Mouse (Mus musculus): Measurements from ENCODE around the gene Camk2d.

The Camk2d gene

GRCm38 (mm10) chr3:126612748-126613509, 16.8 kb downstream of the Camk2d start:
- peak; percentile 37 for DNase-seq (ENCODE audit: low spot score)

GRCm38 (mm10) chr3:126613510-126614128, 17.5 kb downstream of the Camk2d start:
- no peak for DNase-seq (ENCODE audit: low spot score)

- no peak for DNase-seq (ENCODE audit: low spot score)
Measured at GRCm38 (mm10) chr3:126615306-126615705, 19.2 kb downstream of the Camk2d start.

GRCm38 (mm10) chr3:126620152-126620551, 24.1 kb downstream of the Camk2d start:
- DNase-seq (ENCODE audit: low spot score) = no peak

- no peak for DNase-seq (ENCODE audit: low spot score)
Measured at GRCm38 (mm10) chr3:126622509-126622908, 26.4 kb downstream of the Camk2d start.

GRCm38 (mm10) chr3:126624994-126625763, 29.1 kb downstream of the Camk2d start:
- no peak for DNase-seq (ENCODE audit: low spot score)

- DNase-seq (ENCODE audit: low spot score) = no peak
Measured at GRCm38 (mm10) chr3:126625764-126626040, 29.6 kb downstream of the Camk2d start.

GRCm38 (mm10) chr3:126627968-126628367, 31.9 kb downstream of the Camk2d start:
- DNase-seq (ENCODE audit: low spot score) = no peak

- no peak for DNase-seq (ENCODE audit: low spot score)
Measured at GRCm38 (mm10) chr3:126628380-126628779, 32.3 kb downstream of the Camk2d start.

- no peak for DNase-seq (ENCODE audit: low spot score)
Measured at GRCm38 (mm10) chr3:126629040-126629439, 32.9 kb downstream of the Camk2d start.

- DNase-seq (ENCODE audit: low spot score) = no peak
Measured at GRCm38 (mm10) chr3:126630111-126630869, 34.2 kb downstream of the Camk2d start.

- DNase-seq (ENCODE audit: low spot score) = no peak
Measured at GRCm38 (mm10) chr3:126631583-126631982, 35.5 kb downstream of the Camk2d start.

GRCm38 (mm10) chr3:126632580-126632979, 36.5 kb downstream of the Camk2d start:
- DNase-seq (ENCODE audit: low spot score) = peak; percentile 61

GRCm38 (mm10) chr3:126634171-126634570, 38.1 kb downstream of the Camk2d start:
- no peak for DNase-seq (ENCODE audit: low spot score)

- DNase-seq (ENCODE audit: low spot score) = no peak
Measured at GRCm38 (mm10) chr3:126638259-126638658, 42.2 kb downstream of the Camk2d start.

- no peak for DNase-seq (ENCODE audit: low spot score)
Measured at GRCm38 (mm10) chr3:126639098-126639513, 43.0 kb downstream of the Camk2d start.

- no peak for DNase-seq (ENCODE audit: low spot score)
Measured at GRCm38 (mm10) chr3:126640443-126641251, 44.5 kb downstream of the Camk2d start.

- no peak for DNase-seq (ENCODE audit: low spot score)
Measured at GRCm38 (mm10) chr3:126641451-126641850, 45.3 kb downstream of the Camk2d start.

GRCm38 (mm10) chr3:126643071-126644010, 47.2 kb downstream of the Camk2d start:
- no peak for DNase-seq (ENCODE audit: low spot score)

- no peak for DNase-seq (ENCODE audit: low spot score)
Measured at GRCm38 (mm10) chr3:126650332-126650731, 54.2 kb downstream of the Camk2d start.

Data from retina, embryonic 14.5 days (tissue).